Mouse (Mus musculus): ENCODE measurements at regions not wholly inside any gene's neighbourhood (a gene's known extent, or its start where the extent isn't known, plus 50 kb on each side); places are given as distances from the start of the nearest gene placed in this dataset.

DNA sequence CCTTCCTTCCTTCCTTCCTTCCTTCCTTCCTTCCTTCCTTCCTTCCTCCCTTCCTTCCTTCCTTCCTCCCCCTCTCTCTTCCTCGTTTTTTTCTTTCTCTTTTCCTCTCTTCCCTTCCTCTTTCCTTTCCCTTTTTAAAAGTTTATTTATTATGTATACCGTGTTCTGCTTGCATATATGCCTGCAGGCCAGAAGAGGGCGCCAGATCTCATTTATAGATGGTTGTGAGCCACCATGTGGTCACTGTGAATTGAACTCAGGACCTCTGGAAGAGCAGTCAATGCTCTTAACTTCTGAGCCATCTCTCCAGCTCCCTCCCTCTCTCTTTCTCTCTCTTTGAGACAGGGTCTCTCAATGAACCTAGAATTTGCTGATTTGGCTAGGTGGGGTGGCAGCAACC, 157.2 kb upstream of the Mphosph6 start:
- ATAC-seq (replicated peaks in 1 of 2; ENCODE audit: insufficient read depth in 1 of 2, low FRiP score in 2 of 2, low TSS enrichment in 1 of 2, low read depth in 1 of 2, poor library complexity in 2 of 2, severe bottlenecking in 2 of 2): no peak

DNA sequence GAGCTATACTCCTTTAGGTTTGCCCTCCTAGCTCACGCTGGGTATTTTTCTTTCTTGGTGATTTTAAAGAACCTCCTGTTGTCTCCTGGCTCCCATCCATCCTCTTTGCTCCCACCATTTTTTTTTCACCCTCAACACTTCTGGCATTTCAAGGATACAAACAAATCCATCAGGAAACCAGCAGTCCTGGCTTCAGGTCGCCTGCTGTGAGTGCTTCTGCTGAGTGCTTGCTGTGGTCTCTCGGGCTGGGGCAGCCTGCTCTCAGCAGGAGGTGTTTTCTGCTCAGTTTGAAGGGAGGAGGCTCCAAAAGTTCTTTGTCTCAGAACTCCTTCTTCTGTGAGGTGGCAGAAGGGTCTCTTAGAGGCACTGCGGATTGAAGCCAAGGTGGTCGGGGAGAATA, 149.9 kb upstream of the Mphosph6 start:
- ATAC-seq (replicated peaks in 1 of 2; ENCODE audit: insufficient read depth in 1 of 2, low FRiP score in 2 of 2, low TSS enrichment in 1 of 2, low read depth in 1 of 2, poor library complexity in 2 of 2, severe bottlenecking in 2 of 2): no peak

DNA sequence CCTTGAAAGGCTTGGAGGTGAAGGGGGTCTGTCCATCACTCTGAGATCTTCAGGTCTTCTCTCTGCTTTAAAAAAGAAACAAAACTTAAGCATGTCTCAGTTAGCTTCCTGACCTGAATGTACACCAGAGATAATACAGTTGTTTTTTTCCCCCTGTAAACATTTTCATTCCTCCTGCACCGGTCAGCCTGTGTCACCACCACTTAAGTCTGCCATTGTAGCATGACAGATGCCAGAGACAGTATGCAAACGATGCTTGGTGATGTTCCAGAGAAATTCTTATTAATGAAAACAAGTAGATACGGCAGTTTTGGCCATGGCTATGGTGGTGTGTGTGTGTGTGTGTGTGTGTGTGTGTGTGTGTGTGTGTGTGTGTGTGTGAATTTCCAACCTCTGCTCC, 144.8 kb upstream of the Mphosph6 start:
- no peak for ATAC-seq (replicated peaks in 1 of 2; ENCODE audit: insufficient read depth in 1 of 2, low FRiP score in 2 of 2, low TSS enrichment in 1 of 2, low read depth in 1 of 2, poor library complexity in 2 of 2, severe bottlenecking in 2 of 2)

DNA sequence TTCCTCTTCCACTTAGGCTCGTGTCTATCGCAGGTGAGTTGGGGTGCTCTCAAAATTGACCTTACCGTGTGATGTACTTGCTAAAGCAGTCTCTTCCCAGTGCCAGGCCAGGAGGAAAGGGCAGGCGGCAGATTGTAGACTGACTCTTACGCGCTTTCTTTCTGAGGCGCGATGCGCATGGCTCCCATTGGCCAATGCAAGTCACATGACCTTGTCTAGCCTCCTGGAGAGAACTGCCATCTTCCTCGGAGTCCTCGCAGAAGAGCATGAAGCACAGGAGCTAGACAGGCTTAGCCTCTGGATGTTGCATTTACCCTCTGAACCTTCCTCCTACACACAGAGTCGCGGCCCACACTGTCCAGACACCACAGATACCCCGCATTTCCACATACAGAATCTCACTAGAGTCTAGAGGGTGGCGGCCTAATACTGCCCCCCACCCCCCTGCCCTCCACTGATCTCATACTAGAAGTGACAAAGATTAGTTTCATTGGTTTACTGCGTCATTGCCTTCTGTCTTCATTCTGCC, 132.9 kb upstream of the Mphosph6 start:
- no peak for ATAC-seq (replicated peaks in 1 of 2; ENCODE audit: insufficient read depth in 1 of 2, low FRiP score in 2 of 2, low TSS enrichment in 1 of 2, low read depth in 1 of 2, poor library complexity in 2 of 2, severe bottlenecking in 2 of 2)

DNA sequence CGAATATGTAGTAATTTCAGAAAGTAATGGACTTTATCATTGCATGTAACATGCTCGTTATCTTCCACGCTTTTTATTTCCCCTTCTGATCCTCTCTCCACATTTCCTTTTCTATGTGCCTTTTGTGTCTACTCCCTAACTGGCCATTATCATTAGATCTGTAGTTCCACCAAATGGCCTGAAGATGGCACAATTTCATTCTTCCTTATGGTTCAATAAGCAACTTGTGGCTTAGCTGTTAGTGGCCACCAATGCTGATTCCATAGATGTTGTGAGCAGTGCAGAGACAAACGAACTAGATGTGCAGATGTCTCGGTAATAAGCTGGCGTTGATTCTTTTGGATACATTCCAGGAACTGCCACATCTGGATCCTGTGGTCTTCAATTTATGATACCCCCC, 128.9 kb upstream of the Mphosph6 start:
- ATAC-seq (replicated peaks in 1 of 2; ENCODE audit: insufficient read depth in 1 of 2, low FRiP score in 2 of 2, low TSS enrichment in 1 of 2, low read depth in 1 of 2, poor library complexity in 2 of 2, severe bottlenecking in 2 of 2): peak in 1 of 2 experiments; percentile 49; a peak in 2 of 4 replicates

DNA sequence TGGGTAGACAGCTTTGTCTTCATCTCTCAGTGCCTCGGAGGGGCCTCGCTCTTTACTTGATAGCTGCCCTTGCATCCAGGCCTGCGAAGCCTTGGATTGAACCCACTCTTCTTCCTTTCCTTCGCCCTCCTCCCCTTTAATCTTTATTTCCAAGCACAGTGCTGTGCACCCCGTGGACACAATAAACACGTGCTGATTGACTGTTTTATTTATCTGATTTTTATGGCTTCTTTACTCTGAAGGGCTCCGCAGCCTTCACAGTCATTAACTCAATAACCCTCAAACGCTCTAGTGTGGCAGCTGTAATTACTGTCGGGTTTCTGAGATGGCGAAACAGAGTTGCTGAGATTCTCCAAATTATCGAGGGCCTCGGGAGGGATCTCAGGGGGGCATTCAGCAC, 127.9 kb upstream of the Mphosph6 start:
- no peak for ATAC-seq (replicated peaks in 1 of 2; ENCODE audit: insufficient read depth in 1 of 2, low FRiP score in 2 of 2, low TSS enrichment in 1 of 2, low read depth in 1 of 2, poor library complexity in 2 of 2, severe bottlenecking in 2 of 2)

DNA sequence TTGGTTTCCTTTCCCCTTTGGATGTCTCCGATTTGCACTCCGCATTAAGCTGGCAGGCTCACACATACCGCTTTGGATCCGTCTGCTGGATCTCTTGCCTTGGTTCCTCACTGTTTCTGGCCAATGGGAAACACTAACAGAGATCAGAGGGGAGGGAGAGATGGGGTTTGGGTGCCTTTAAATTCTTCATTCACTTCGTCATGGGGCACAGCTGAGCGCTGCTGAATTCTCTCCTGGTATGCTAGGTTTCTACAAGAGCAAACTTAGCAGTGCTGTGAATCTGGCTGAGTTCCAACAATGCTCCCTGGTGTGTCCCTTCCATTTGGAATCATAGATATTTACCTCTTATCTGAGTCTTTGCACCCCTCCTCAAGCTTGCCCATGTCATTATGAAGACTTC, 121.6 kb upstream of the Mphosph6 start:
- no peak for ATAC-seq (replicated peaks in 1 of 2; ENCODE audit: insufficient read depth in 1 of 2, low FRiP score in 2 of 2, low TSS enrichment in 1 of 2, low read depth in 1 of 2, poor library complexity in 2 of 2, severe bottlenecking in 2 of 2)

DNA sequence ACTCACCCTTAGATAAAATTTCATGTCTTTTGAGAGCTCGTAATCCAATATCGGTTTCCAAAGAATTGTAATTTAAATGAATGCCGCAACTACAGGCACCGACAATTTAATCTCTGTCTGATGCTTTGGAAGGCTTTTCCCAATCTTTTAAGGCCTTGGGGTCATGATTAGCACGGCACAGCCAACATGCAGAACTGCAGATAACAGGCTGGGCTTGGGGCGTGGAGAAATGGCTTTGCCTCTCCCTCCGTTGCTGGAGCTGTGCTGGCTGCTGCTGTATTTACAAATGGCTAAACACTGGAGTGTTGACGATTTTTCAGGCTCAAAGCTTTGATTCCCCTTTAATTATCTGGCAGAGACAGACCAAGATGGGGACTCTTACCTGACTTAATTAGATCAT, 101.3 kb upstream of the Mphosph6 start:
- no peak for ATAC-seq (replicated peaks in 1 of 2; ENCODE audit: insufficient read depth in 1 of 2, low FRiP score in 2 of 2, low TSS enrichment in 1 of 2, low read depth in 1 of 2, poor library complexity in 2 of 2, severe bottlenecking in 2 of 2)

DNA sequence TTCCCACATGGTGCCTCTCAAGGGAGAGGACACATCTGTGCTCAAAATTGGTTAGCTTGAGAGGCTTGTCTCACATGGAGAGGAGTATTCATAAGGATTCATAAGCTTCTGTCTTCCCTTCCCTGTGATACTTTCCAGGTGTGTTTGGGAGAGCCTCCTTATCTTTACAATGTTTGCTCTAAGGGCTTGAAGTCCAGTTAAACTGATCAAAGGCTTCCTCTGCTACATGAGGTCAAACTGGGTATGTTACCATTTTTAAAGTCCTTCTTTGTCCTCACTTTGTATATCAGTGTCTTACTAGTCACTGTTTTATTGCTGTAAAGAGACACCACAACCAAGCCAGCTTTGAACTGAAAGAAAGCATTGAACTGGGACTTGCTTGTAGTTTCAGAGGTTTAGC, 98.1 kb upstream of the Mphosph6 start:
- ATAC-seq (replicated peaks in 1 of 2; ENCODE audit: insufficient read depth in 1 of 2, low FRiP score in 2 of 2, low TSS enrichment in 1 of 2, low read depth in 1 of 2, poor library complexity in 2 of 2, severe bottlenecking in 2 of 2): no peak

DNA sequence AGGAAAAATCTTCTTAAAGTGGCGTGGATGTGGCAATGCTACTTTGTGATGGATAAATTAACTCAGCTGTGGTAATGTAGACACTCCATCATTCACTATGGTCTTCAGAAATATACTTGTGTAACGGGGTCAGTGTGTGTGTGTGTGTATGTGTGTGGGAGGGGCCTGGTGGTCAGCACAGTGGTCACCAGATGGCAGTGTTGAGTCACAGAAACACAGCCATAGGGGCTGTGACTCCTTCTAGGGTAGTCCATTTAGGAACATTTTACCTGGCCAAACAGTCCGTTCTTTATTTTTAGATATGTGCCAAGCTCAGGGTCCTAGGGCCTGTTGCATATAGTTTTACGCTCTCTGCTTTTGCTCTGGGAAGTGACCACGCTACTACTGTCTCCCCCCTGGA, 96.3 kb upstream of the Mphosph6 start:
- ATAC-seq (replicated peaks in 1 of 2; ENCODE audit: insufficient read depth in 1 of 2, low FRiP score in 2 of 2, low TSS enrichment in 1 of 2, low read depth in 1 of 2, poor library complexity in 2 of 2, severe bottlenecking in 2 of 2): no peak

DNA sequence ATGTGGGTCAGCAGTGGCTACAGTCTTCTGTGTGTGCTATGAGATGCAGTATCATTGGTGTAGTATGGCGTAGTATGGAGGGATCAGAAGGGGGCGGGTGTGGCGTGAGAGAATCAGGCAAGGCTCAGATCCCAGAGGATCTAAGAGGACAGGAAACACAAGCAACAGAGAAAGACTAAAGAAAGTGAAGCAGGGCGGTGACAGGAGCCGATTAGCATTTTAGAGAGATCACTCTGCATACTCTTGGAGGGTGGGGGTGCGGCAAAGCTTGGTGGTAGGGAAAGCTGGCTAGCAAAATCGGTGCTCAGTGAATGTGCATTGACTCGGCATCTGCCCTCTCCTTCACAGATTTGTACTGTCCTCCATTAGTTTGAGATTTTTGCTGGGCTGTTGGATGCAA, 93.1 kb upstream of the Mphosph6 start:
- ATAC-seq (replicated peaks in 1 of 2; ENCODE audit: insufficient read depth in 1 of 2, low FRiP score in 2 of 2, low TSS enrichment in 1 of 2, low read depth in 1 of 2, poor library complexity in 2 of 2, severe bottlenecking in 2 of 2): no peak

DNA sequence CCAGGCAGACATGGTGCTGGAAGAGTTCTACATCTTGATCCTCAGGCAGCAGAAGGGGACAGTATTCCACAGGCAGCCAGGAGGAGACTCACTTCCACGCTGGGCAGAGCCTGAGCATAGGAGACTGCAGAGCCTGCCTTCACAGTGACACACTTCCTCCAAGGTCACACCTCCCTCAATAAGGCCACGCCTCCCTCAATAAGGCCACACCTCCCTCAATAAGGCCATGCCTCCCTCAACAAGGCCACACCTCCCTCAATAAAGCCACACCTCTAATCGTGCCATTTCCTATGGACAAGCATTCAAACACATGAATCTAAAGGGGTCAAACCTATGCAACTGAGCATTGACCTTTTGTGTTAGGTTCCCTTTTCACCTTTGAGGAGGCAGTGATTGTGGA, 88.5 kb upstream of the Mphosph6 start:
- no peak for ATAC-seq (replicated peaks in 1 of 2; ENCODE audit: insufficient read depth in 1 of 2, low FRiP score in 2 of 2, low TSS enrichment in 1 of 2, low read depth in 1 of 2, poor library complexity in 2 of 2, severe bottlenecking in 2 of 2)

DNA sequence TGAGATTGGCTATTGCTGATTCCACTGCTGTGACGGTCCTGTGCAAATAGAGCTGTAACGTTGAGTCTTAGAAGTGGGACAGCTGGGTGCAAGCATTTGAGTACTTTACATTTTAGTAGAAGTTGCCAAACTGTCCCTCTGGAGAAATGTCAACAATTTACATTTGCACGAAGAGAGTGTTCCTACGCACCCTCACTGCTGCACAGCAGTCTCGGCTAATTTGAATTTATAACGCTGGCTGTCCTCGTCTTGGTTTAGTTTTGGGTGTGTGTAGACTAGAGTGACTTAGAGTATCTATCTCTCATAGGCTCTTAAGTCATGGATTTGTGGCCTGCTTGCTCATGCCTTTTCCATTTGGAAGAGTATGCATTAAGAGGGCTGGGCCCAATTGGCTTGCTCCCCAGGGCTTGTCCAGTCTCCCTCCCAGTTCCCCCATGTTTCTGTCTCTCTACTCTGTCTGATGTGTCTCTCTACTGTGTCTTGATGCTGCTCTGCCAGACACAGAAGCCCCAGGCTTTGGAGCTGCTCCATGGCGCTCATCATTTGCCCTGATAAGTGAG, 79.8 kb upstream of the Mphosph6 start:
- no peak for ATAC-seq (replicated peaks in 1 of 2; ENCODE audit: insufficient read depth in 1 of 2, low FRiP score in 2 of 2, low TSS enrichment in 1 of 2, low read depth in 1 of 2, poor library complexity in 2 of 2, severe bottlenecking in 2 of 2)

DNA sequence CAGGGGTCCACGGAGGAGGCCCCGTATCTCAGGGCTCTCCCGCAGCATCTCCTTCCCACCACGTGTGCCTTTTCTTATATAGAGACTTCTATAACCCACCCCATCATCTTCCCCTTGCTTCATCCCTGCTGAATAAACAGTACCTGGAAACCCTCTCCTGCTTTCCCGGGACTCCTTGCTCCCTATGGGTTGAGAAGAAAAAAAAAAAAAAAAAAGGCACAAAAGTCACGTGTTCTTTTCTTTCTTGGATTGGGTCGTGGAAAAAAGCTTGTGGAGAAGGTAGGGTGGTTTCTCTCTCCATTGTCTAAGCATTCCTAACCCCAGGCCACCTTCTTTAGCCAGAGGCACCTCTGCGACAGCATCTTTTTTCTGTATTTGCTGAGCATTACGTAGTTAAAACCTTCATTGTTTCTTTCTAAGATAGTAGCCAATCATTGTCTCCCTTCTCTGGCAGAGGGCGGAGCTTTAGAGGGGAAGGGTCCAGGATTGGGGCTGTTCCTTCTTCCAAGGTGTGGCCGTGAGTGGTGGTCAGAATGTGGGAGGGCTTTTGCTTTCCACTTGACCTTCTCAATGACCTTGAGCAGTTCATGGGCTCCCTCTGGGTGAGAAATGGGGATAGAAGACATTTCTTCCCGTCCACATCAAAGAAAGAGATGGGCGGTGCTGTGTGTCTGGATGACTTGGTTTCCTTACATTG, 78.7 kb upstream of the Mphosph6 start:
- no peak for ATAC-seq (replicated peaks in 1 of 2; ENCODE audit: insufficient read depth in 1 of 2, low FRiP score in 2 of 2, low TSS enrichment in 1 of 2, low read depth in 1 of 2, poor library complexity in 2 of 2, severe bottlenecking in 2 of 2)

DNA sequence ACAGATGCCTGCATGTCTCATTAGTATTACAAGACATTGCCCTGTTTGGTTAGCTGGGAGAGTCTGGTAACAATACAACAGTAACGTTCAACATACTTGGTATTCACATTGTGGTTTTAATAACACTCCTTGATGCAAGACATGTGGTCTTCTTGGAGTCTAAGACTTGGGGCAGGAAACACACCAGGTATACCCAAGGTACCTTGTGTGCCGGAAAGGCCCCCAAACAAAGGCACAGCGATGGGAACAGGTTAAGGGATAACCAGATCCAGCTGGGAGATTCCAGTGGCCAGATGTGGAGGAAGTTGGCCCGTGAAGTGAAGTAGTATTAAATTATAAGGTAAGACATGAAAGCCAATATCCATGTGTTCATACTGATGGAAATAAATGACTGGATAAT, 71.9 kb upstream of the Mphosph6 start:
- no peak for ATAC-seq (replicated peaks in 1 of 2; ENCODE audit: insufficient read depth in 1 of 2, low FRiP score in 2 of 2, low TSS enrichment in 1 of 2, low read depth in 1 of 2, poor library complexity in 2 of 2, severe bottlenecking in 2 of 2)

DNA sequence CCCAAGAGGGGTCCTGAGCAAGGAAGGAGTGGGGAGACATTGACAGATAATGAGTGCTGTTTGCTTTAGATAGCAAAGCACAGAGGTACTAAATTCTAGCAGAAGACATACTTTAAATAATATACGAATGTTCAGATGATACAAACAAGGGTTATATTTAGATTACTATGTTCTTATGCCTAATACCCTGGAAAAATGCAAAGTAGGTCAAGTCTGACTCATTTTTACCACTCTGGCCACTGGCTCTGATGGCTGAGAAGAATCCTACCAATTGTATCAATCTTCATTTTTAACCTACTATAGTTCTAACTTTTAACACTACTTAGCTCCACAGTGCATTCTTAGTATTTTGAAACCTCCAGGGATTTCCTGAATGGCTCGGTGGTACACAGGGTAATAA, 65.4 kb upstream of the Mphosph6 start:
- ATAC-seq (replicated peaks in 1 of 2; ENCODE audit: insufficient read depth in 1 of 2, low FRiP score in 2 of 2, low TSS enrichment in 1 of 2, low read depth in 1 of 2, poor library complexity in 2 of 2, severe bottlenecking in 2 of 2): no peak

DNA sequence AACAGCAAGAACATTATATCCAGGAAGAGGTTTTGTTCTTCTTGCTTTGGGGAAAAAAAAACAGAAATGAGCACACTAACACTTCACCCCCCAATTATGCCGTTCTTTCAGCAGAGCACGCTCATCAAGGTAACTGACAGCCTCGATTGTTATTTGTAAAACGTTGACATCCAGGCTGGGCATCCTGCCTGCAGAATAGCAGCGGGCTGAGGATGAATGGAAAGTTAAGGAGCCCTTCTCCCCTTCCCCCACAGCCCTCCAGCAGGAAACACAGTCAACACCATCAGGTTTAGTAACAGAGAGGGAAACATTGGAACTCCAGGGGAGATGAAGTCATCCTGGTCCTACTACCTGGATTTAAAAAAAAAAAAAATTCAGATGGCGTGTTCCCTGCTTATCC, 63.3 kb upstream of the Mphosph6 start:
- no peak for ATAC-seq (replicated peaks in 1 of 2; ENCODE audit: insufficient read depth in 1 of 2, low FRiP score in 2 of 2, low TSS enrichment in 1 of 2, low read depth in 1 of 2, poor library complexity in 2 of 2, severe bottlenecking in 2 of 2)

DNA sequence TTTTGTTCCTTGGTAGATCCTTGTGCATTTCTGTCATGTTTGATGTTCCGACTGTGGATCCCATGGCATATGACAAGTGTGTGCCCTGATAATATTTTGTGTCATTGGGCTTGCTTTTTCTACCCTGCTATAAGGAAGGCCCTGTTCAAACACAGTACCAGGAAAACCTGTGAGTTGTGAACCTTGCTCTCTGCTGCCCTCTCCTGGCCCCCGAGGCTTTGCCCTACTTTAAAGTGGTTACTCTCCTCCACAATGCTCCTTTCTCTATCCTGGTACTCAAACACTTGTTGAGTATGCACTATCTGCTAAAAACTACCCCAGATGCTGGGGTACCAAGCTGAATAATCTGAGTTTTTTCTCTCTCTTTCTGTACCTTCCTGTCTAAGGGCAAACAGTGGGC, 62.1 kb upstream of the Mphosph6 start:
- peak; percentile 64 to 74; a peak in 3 of 4 replicates for ATAC-seq (replicated peaks in 1 of 2; ENCODE audit: insufficient read depth in 1 of 2, low FRiP score in 2 of 2, low TSS enrichment in 1 of 2, low read depth in 1 of 2, poor library complexity in 2 of 2, severe bottlenecking in 2 of 2)

DNA sequence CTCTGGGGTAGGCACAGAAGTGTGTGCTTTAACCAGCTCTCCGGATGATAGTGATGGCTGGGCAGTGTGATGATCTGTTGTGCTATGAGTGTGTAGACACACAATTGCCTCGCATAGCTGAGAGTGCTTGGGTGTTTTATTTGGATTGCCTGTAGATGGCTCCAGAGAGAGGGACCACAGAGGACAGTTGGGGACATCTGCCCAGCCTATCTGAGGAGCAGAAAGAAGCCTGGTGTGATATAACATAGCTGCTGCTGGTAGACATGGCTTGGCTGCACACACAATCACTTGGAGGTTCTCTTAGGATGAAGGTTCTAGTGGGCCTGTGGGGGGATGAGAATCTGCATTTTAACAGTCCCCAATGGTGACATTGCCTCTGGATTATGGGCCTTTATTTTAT, 60.6 kb upstream of the Mphosph6 start:
- no peak for ATAC-seq (replicated peaks in 1 of 2; ENCODE audit: insufficient read depth in 1 of 2, low FRiP score in 2 of 2, low TSS enrichment in 1 of 2, low read depth in 1 of 2, poor library complexity in 2 of 2, severe bottlenecking in 2 of 2)

All from hematopoietic stem cell, adult 5-6 weeks (primary cell).